Mouse (Mus musculus): ENCODE data around the gene Prmt3.

DNA sequence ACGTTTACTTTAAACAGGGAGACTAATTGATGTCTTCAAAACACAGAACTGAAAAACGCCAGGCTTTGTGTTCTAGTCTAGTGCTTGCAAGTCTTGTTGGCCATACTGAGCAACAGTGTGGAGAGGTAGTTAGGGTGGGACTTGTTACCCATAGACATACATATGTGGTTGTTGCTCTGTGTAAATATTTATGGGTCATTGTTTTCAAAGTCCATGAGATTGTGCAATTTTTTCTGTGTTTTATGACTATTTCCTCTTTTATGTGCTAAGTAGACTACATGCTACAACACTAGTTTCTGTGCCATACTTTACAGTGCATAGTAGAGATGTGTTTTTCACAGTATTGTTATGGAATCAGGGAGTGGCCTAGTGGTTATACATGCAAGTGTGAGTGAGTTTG, 16.2 kb downstream of the Prmt3 start:
- TF ChIP-seq CTCF (IDR thresholded peaks at IDR 0.05; ENCODE audit: insufficient read depth, low read length) = no peak
- TF ChIP-seq POLR2A (IDR thresholded peaks at IDR 0.05; ENCODE audit: borderline replicate concordance, extremely low read depth, low read depth, low read length) = no peak
